Mouse (Mus musculus) lung, postnatal 36 days (tissue): ENCODE data around the gene Cdcp1.

ENCODE experiments used
- DNase-seq: peaks from one replicate; pipeline ENCODE4 v3.0.0; 2022; ENCODE audit warnings: mixed read lengths

The Cdcp1 gene

GRCm38 (mm10) chr9:123207895-123208294, 7.9 kb downstream of the Cdcp1 start:
- no peak for DNase-seq

GRCm38 (mm10) chr9:123206948-123207347, 8.9 kb downstream of the Cdcp1 start:
- DNase-seq: peak; percentile 69

GRCm38 (mm10) chr9:123206526-123206925, 9.3 kb downstream of the Cdcp1 start:
- no peak for DNase-seq

GRCm38 (mm10) chr9:123200116-123200515, 15.7 kb downstream of the Cdcp1 start:
- DNase-seq: no peak

- DNase-seq: no peak
Measured at GRCm38 (mm10) chr9:123188271-123188670, 27.6 kb downstream of the Cdcp1 start.

- DNase-seq: no peak
Measured at GRCm38 (mm10) chr9:123187589-123187988, 28.2 kb downstream of the Cdcp1 start.

GRCm38 (mm10) chr9:123186151-123186550, 29.7 kb downstream of the Cdcp1 start:
- DNase-seq: no peak

GRCm38 (mm10) chr9:123185546-123185945, 30.3 kb downstream of the Cdcp1 start:
- DNase-seq: no peak

GRCm38 (mm10) chr9:123183226-123183625, 32.6 kb downstream of the Cdcp1 start:
- DNase-seq: no peak

GRCm38 (mm10) chr9:123180003-123180402, 35.8 kb downstream of the Cdcp1 start:
- no peak for DNase-seq

- no peak for DNase-seq
Measured at GRCm38 (mm10) chr9:123177380-123178048, 38.3 kb downstream of the Cdcp1 start.

GRCm38 (mm10) chr9:123174356-123174755, 41.5 kb downstream of the Cdcp1 start:
- no peak for DNase-seq

- no peak for DNase-seq
Measured at GRCm38 (mm10) chr9:123173760-123174159, 42.1 kb downstream of the Cdcp1 start.

- DNase-seq: no peak
Measured at GRCm38 (mm10) chr9:123165781-123166443, 49.9 kb downstream of the Cdcp1 start.

GRCm38 (mm10) chr9:123162985-123163694, 52.7 kb downstream of the Cdcp1 start:
- no peak for DNase-seq

- DNase-seq: no peak
Measured at GRCm38 (mm10) chr9:123161792-123162191, 54.0 kb downstream of the Cdcp1 start.

- peak; percentile 89 for DNase-seq
Measured at GRCm38 (mm10) chr9:123159330-123159729, 56.5 kb downstream of the Cdcp1 start.

- peak; percentile 64 for DNase-seq
Measured at GRCm38 (mm10) chr9:123158125-123158836, 57.6 kb downstream of the Cdcp1 start.

GRCm38 (mm10) chr9:123157699-123158098, 58.1 kb downstream of the Cdcp1 start:
- DNase-seq: no peak

GRCm38 (mm10) chr9:123156910-123157361, 58.9 kb downstream of the Cdcp1 start:
- DNase-seq: peak; percentile 83

- DNase-seq: peak; percentile 45
Measured at GRCm38 (mm10) chr9:123153121-123153520, 62.7 kb downstream of the Cdcp1 start.

GRCm38 (mm10) chr9:123152026-123152425, 63.8 kb downstream of the Cdcp1 start:
- no peak for DNase-seq

GRCm38 (mm10) chr9:123151561-123151960, 64.3 kb downstream of the Cdcp1 start:
- no peak for DNase-seq
